Mouse (Mus musculus): ENCODE results near the gene Clec16a. TPM values are rescaled to one million over a fixed set of nuclear protein-coding genes. Genes with fewer than 3 reads are reported as not detected.

Clec16a gene
- total RNA-seq, 2 experiments from 2014 or later = 47.7 to 50.1 TPM

DNA sequence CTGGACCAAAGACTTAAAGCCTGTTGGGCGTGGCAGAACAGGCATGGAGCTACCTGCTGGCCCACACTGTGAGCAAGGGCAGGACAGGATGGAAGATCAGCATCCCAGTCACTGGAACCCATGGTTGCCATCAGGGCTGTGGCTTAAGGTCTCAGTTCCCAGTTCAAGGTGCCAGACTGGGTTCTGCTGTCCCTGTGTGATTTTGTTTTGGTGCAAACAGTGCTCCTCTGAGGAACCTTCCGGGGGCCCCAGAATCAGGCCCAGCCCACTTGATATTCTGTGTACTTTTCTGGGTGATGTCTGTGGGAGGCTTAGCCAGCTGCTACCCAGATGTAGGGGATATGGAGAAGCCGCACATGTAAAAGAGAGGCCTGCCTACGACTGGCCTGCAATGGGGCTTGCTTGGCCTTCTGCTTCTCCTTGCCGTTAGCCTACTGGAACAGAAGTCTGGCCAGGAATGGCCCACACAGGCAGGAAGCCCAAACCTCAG is 235.5 kb downstream of the Clec16a start:
- DNase-seq = no peak
- intact Hi-C loops (cut with DNase I) = no loop called here

DNA sequence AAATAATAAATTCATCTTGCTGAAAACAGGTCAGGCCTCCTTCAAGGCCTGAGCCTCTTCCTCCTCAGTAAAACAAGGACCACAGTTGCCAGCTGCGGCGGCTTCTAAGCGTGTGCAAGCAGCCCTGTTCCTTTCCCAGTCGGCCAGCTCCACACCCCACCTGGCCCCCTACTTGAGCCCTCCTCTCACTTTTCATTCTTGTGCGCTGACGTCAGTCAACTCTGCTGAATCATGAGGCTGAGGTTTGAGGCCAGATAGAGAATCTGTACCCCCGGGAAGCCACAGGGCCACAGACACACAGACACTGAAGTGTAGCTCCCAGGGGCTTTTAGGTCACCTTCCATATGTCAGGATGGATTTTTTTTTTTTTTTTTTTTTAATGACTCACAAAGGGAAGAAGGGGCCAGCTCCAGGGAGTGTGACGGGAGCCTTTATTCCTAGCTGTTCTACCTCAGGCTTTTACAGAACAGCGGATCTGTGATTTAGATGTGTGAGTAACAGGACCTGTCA is 236.8 kb downstream of the Clec16a start:
- DNase-seq = no peak
- intact Hi-C loops (cut with DNase I) = no loop called here

DNA sequence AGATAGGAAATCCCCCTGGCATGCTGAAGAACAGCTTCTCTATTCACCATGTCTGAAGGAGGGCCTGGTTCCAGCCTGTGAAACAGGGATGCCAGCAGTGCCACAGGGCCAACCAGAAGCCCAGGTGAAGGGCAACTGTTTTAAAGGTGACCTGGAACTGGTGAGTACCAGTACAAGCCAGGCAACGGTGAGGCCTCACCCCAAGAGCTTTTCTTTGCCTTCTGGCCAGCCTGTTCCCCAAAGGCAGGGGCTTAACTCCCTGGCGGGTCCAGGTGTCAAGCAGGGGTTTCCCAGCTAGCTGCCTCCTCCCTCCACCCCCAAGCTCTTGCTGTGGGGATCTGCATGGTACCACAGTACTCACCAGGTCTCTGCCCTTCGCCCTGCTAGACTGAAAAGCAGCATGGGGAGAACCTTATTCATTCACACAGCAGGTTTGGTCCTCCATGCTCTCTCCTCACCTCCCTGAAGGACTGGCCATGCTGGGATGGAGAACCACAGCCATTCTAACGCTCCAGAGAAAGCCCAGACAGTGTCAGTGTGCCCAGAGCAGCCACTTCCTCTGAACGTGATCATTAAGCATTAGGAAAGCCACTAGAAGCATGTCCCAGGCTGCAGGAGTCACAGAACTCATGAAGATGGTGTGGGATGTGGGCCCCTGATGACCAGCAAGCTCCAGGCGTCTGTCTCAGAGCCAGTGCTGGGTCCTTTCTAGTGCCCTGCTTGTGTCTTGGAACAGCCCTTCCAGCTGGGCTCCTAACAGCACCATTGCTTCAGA is 237.4 kb downstream of the Clec16a start:
- DNase-seq = no peak
- intact Hi-C loops (cut with DNase I) = no loop called here

DNA sequence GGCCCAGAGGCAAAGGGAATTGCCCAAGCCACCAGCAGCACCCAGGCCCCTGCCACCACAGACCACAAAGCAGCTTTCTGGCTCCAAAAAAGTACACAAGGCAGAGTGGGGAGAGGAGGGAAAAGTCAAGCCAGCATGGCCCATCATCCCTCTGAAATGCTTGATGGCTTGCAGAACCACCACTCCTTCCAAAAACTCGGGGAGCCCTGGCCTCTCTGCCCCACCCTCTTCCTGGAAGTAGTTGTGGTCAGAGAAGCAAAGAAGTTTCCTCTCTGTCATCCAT is 238.0 kb downstream of the Clec16a start:
- intact Hi-C loops (cut with DNase I) = no loop called here
- DNase-seq = no peak

DNA sequence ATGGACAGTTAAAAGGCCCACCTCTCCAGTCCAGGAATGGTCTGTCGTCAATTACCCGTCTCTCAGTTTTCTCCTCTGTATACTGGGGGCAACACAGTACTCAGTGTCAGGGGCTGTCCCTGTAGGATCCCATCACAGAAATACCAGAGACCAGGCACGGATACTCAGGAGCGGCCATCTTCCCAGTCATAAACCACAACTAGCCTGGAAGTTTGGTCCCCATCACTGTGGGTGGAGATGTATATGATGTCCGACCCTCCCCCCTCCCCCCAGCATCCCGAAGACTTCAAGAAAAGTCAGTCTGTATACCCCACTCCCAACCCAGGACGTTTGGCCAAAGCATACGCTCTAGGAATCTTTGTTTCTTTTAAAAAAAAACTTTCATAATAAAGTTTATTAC is 238.3 kb downstream of the Clec16a start:
- DNase-seq = no peak
- intact Hi-C loops (cut with DNase I) = no loop called here

DNA sequence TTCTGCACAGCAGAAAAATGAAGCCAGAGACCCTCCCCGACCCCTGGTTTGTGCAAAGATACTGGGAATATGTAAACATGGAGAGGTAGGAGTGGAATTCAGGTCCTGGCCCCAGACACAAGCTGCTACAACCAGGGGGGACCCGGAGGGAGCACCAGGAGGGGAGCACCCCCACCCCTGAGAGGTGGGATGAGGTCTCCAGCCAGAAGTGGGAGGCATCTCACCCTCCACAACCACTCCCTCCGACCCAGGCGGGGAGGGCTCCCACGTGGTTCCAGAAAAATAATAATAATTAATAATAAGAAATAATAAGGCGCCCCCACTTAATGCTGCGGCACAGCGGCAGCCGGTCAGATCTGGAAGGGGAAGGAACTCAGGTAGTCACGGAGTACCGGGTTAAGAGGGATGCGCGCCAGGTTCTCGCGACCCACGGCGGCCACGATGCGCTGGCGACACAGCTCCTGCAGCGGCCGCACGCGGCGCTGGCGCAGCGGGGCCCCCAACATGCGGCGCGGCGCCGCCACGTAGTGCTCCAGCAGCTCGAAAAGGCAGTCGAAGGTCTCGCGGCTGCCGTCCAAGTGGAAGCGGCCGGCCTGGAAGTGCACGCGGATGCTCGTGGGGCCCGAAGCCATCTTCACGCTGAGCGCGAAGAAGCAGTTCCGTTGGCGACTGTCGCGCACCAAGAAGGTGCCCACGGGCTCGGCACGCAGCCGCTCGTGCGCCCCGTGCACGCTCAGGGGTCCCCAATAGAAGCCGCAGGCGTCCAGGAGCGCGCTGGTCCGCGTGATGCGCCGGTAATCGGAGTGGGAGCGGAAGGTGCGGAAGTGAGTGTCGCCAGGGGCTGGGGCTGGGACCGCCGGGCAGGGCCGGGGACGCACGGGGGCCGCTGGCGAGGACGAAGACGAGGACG is 239.0 kb downstream of the Clec16a start:
- intact Hi-C loops (cut with DNase I) = loop anchor here (2.0 kb wide), 1 partner anchor 45 kb away; no protein-coding TSS in a partner anchor
- DNase-seq = peak; percentile 47 to 60

DNA sequence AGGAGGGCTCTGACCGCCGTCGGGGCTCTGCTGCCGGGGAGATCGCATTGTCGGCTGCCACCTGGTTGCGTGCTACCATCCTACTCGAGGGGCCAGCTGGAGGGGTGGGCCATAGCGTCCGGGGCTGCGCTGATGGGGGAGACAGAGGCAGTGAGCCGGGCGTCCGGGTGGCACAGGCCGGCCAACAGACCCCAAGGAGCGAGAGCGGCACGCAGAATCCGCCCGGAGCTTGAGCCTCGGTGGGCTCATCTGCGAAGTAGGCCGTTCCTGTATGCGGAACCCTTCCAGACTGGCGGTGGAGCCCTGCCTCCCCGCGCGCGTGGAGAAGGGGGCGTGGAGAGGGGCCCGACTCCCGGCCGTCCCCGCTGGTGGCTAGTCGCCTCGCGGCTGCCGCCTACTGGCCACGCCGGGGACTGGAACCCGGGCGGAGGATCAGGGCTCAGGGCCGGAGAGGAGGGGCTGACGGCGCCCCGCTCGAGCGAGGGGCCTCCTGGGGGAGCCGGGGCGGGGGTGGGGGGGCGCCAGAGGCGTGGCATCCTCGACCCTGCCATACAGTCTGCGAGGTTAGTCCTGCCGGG is 239.7 kb downstream of the Clec16a start:
- peak; percentile 96 to 97 for DNase-seq
- intact Hi-C loops (cut with DNase I) = loop anchor here (1.0 to 5.0 kb wide), 5 partner anchors 46 to 198 kb away; no protein-coding TSS in a partner anchor

DNA sequence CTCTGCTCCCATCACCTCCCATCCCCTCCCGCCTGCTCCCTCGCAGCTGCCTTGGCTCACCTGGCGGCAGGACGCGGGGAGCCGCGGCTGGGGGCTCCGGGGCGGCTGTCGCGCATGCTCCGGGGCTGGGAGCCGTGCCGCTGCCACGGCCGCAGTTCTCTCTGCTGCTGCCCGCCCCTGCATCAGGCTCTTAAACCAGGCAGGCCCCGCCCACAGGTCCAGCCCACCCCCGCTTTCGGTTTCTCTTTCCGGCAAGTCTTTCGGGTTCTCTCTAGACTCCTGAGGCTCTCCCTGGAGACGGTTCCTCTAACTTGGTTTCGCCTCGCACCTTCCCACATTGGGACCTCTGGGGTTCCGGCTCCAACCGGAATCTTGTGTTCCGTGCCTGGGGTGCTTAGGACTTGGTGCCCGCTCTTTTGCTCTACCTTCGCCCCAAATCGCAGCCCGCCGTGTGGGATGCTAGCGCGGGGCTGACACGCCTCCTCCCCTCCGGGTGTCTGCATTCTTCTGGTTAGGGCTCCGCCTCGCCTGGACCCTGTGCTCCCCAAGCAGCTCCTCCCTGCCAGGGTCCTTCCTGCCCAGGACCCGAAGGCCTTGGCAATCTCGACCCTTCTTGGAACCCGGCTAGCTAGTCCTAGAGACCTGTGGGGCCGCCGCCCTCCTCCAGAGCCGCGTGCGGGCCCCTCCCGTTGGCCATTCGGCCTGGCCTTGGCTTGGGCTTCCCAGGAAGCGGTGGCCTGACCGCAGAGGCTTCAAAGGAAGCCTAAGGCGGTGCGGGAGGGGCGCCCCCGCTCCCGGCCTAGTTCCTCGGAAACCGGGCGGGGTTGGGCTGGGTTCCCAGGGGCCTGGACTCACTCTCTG is 240.5 kb downstream of the Clec16a start, which contains the start of gene Socs1:
Socs1 (minus strand) TSS at position 166 of the 861 bp plus-strand sequence.
- DNase-seq = peak; percentile 88 to 91

DNA sequence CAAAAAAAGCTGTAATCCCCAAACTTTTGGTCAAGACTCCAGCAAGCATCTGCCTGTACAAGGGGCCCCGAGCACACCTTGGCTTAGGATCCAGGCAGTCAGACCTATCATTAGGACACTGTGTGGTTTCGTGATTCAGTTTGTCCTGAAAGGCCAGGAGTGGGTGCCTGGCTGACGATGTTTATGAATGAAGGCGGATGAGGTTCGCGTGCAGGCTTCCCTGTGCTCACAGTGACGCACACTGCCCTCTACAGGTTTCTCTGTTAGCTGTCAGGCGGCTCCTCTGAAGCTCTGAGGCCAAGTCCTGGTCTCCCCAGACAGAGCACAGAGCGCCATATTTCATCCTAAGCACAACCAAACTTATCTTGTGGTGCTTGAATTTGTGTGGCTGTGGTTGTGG is 241.1 kb downstream of the Clec16a start:
- intact Hi-C loops (cut with DNase I) = loop anchor here (2.0 to 5.0 kb wide), 4 partner anchors 63 to 215 kb away; no protein-coding TSS in a partner anchor
- DNase-seq = peak; percentile 91 to 92

More for the DNA sequence above, 240.5 kb downstream of the Clec16a start, which contains the start of gene Socs1:
- intact Hi-C loops (cut with DNase I) = loop anchor here (1.0 to 5.0 kb wide), 7 partner anchors 47 to 215 kb away; no protein-coding TSS in a partner anchor

DNA sequence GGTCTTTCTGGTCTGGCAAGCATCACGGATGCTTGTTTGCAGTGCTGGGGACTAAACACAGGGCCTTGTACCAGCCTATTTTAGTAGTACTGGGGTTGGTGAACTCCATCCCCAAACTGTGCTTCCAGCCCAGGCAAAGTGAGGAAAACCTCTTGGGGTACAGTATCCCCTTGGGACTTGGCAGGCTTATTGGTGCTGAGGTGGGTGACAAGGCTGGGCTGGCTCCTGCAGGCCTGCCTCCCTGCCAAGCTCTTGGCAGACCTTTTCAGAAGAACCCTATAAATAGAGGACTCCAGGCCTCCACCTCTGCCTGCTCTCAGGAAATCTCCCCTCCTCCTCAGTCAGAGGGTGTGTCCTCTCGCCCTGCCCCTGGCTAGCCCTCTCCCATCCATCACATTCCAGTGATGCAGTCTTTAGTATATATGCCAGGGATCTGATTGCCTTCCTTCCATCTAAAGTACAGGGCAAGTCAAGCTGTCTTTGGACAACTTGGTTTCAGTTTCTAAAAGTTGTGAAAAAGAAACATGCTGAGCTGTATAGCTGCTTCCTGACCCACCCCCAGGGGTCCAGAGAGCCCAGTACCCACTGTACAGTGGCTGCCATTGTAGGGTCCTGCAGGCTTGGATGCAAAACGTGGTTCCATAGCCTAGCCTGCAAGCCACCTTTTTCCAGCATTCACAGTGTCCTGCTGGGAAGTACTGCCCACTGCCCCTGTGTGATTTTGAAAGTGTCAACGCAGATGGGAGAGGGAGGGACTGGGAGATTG is 241.8 kb downstream of the Clec16a start:
- intact Hi-C loops (cut with DNase I) = loop anchor here (2.0 to 5.0 kb wide), 4 partner anchors 62 to 216 kb away; no protein-coding TSS in a partner anchor
- peak; percentile 61 to 65 for DNase-seq

DNA sequence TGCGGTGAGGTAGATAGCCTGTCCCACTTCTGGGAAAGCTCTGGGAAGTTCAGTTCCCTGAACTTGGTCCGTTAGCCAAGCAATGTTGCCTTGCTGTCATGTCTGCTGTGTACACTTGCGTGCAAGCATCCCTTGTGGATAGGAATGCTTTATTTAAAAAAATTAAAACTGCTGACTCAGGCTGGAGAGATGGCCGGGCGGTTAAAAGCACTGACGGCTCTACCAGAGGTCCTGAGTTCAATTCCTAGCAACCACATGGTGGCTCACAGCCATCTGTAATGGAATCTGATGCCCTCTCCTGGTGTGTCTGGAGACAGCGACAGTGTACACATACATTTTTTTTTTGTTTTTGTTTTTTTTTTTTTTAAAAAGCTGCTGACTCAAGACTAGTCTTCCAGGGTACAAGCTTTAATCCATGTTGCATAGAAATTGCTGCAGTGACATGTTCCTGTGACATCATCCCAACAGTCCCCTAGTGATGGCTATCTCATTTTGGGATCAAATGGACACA is 242.5 kb downstream of the Clec16a start:
- intact Hi-C loops (cut with DNase I) = loop anchor here (2.0 to 5.0 kb wide), 4 partner anchors 61 to 217 kb away; no protein-coding TSS in a partner anchor
- no peak for DNase-seq

DNA sequence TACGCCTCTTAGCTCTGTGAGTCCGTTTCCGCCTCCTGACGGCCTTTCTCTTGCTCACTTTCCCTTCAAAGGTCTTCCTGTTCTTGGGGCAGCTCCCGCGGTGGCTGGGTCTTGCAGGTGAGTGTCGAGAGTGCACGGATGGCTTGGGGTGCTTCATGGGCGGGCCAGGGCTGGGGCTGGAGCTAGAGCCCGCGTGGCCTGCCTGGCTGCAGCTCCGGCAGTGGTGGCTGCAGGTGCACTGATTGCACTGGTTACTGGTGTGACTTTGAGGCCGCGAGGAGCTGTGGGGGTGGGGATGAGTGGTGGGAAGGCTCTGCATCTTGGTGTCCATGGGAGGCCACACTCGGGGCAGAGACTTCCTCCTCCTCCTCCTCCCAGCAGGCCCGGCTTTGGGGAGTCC is 243.1 kb downstream of the Clec16a start, which contains the start of gene Tnp2:
Tnp2 (minus strand) TSS at position 390 of the 400 bp plus-strand sequence.
- intact Hi-C loops (cut with DNase I) = loop anchor here (5.0 kb wide), 2 partner anchors 79 to 201 kb away; no protein-coding TSS in a partner anchor
- DNase-seq = no peak

DNA sequence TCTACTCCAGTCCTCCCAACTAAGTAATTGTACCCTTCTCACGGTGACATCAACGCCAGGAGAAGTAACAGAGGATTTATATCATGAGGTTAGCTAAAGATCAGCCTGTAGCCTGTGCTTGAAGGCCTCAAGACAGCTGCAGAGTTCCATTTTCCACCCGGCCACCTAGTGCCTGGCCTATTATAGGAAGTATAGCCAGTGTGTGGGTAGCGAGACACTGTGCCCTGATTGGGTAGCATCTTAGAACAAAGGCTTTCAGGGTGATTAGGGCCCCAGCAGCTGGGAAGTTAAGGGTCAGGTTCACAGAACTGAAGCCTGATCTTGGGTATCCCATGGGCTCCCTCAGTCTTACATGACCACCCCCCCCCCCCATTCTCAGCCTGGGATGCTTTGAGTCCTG is 243.7 kb downstream of the Clec16a start:
- intact Hi-C loops (cut with DNase I) = loop anchor here (5.0 kb wide), 2 partner anchors 78 to 202 kb away; no protein-coding TSS in a partner anchor
- no peak for DNase-seq

DNA sequence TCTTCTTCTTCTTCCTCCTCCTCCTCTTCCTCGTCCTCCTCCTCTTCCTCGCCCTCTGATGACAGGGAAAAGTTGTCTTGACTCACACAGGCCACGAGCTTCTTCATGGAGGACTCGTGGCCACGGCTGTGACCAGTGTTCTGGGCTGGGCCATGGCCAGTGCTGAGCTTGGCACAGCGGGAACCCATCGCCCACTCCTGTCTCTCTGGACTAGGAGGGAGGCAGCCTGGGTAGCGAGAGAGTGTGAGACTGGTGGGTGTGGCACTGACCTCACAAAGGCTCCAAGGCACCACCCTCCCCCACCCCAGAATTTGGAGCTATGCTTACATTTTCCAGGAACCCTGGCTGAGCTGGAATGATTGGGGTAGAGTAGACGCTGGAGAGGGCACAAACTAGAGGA is 245.6 kb downstream of the Clec16a start, which contains the start of gene Prm3:
Prm3 (minus strand) TSS at position 213 of the 400 bp plus-strand sequence.
- no peak for DNase-seq
- intact Hi-C loops (cut with DNase I) = no loop called here

All from heart, postnatal 10 days (tissue).